Mouse (Mus musculus): ENCODE results near the gene Lmo4. TPM values are rescaled to one million over a fixed set of nuclear protein-coding genes. Genes with fewer than 3 reads are reported as not detected.

The Lmo4 gene
- total RNA-seq (2021): 100 to 1,000 TPM; 251 to 313 TPM

GRCm38 (mm10) chr3:144204413-144205311 lies at the start of gene Lmo4:
Gene Lmo4 (minus strand): TSS chr3:144205220.
- intact Hi-C loops (cut with DNase I): loop anchor here (10.0 kb wide), 2 partner anchors 600 to 960 kb away; no protein-coding TSS in a partner anchor
- peak; percentile 76 to 92 for DNase-seq (ENCODE audit: extremely low spot score in 1 of 2, low spot score in 2 of 2)

GRCm38 (mm10) chr3:144254281-144254680 lies 49.3 kb upstream of the Lmo4 start:
- no peak for DNase-seq (ENCODE audit: extremely low spot score in 1 of 2, low spot score in 2 of 2)
- intact Hi-C loops (cut with DNase I): loop anchor here (10.0 kb wide), 1 partner anchor 111 kb away; no protein-coding TSS in a partner anchor

- DNase-seq (ENCODE audit: extremely low spot score in 1 of 2, low spot score in 2 of 2): no peak
- intact Hi-C loops (cut with DNase I): loop anchor here (10.0 kb wide), 1 partner anchor 112 kb away; no protein-coding TSS in a partner anchor
Measured at GRCm38 (mm10) chr3:144253018-144253417, 48.0 kb upstream of the Lmo4 start.

- intact Hi-C loops (cut with DNase I): loop anchor here (10.0 kb wide), 1 partner anchor 113 kb away; no protein-coding TSS in a partner anchor
- no peak for DNase-seq (ENCODE audit: extremely low spot score in 1 of 2, low spot score in 2 of 2)
Measured at GRCm38 (mm10) chr3:144252109-144252508, 47.1 kb upstream of the Lmo4 start.

GRCm38 (mm10) chr3:144242025-144242673 lies 37.1 kb upstream of the Lmo4 start:
- DNase-seq (ENCODE audit: extremely low spot score in 1 of 2, low spot score in 2 of 2): peak; percentile 76 to 77
- intact Hi-C loops (cut with DNase I): loop anchor here (5.0 to 10.0 kb wide), 2 partner anchors 1000 to 1247 kb away; no protein-coding TSS in a partner anchor

- intact Hi-C loops (cut with DNase I): loop anchor here (5.0 to 10.0 kb wide), 2 partner anchors 999 to 1246 kb away; no protein-coding TSS in a partner anchor
Measured at GRCm38 (mm10) chr3:144241161-144241560, 36.1 kb upstream of the Lmo4 start.

GRCm38 (mm10) chr3:144238482-144238881 lies 33.5 kb upstream of the Lmo4 start:
- intact Hi-C loops (cut with DNase I): no loop called here
- DNase-seq (ENCODE audit: extremely low spot score in 1 of 2, low spot score in 2 of 2): no peak

More at GRCm38 (mm10) chr3:144241161-144241560, 36.1 kb upstream of the Lmo4 start:
- DNase-seq (ENCODE audit: extremely low spot score in 1 of 2, low spot score in 2 of 2): no peak

GRCm38 (mm10) chr3:144232347-144233008 lies 27.5 kb upstream of the Lmo4 start:
- intact Hi-C loops (cut with DNase I): no loop called here
- DNase-seq (ENCODE audit: extremely low spot score in 1 of 2, low spot score in 2 of 2): peak in 1 of 2 experiments; percentile 4

GRCm38 (mm10) chr3:144231931-144232330 lies 26.9 kb upstream of the Lmo4 start:
- intact Hi-C loops (cut with DNase I): no loop called here
- DNase-seq (ENCODE audit: extremely low spot score in 1 of 2, low spot score in 2 of 2): peak in 1 of 2 experiments; percentile 3

GRCm38 (mm10) chr3:144231419-144231818 lies 26.4 kb upstream of the Lmo4 start:
- DNase-seq (ENCODE audit: extremely low spot score in 1 of 2, low spot score in 2 of 2): peak in 1 of 2 experiments; percentile 2
- intact Hi-C loops (cut with DNase I): no loop called here

- intact Hi-C loops (cut with DNase I): no loop called here
- DNase-seq (ENCODE audit: extremely low spot score in 1 of 2, low spot score in 2 of 2): peak in 1 of 2 experiments; percentile 1
Measured at GRCm38 (mm10) chr3:144230016-144230415, 25.0 kb upstream of the Lmo4 start.

GRCm38 (mm10) chr3:144229312-144229711 lies 24.3 kb upstream of the Lmo4 start:
- DNase-seq (ENCODE audit: extremely low spot score in 1 of 2, low spot score in 2 of 2): no peak
- intact Hi-C loops (cut with DNase I): no loop called here

GRCm38 (mm10) chr3:144225456-144226240 lies 20.6 kb upstream of the Lmo4 start:
- intact Hi-C loops (cut with DNase I): no loop called here
- DNase-seq (ENCODE audit: extremely low spot score in 1 of 2, low spot score in 2 of 2): peak in 1 of 2 experiments; percentile 65

GRCm38 (mm10) chr3:144224594-144224993 lies 19.6 kb upstream of the Lmo4 start:
- intact Hi-C loops (cut with DNase I): no loop called here
- no peak for DNase-seq (ENCODE audit: extremely low spot score in 1 of 2, low spot score in 2 of 2)

GRCm38 (mm10) chr3:144223377-144224105 lies 18.5 kb upstream of the Lmo4 start:
- no peak for DNase-seq (ENCODE audit: extremely low spot score in 1 of 2, low spot score in 2 of 2)
- intact Hi-C loops (cut with DNase I): no loop called here

- intact Hi-C loops (cut with DNase I): no loop called here
- DNase-seq (ENCODE audit: extremely low spot score in 1 of 2, low spot score in 2 of 2): no peak
Measured at GRCm38 (mm10) chr3:144222381-144222780, 17.4 kb upstream of the Lmo4 start.

- DNase-seq (ENCODE audit: extremely low spot score in 1 of 2, low spot score in 2 of 2): peak in 1 of 2 experiments; percentile 47
- intact Hi-C loops (cut with DNase I): loop anchor here (10.0 kb wide), 2 partner anchors 603 to 963 kb away; no protein-coding TSS in a partner anchor
Measured at GRCm38 (mm10) chr3:144207498-144207897, 2.5 kb upstream of the Lmo4 start.
